13 mouse cellular contexts compared by ENCODE assay signal in the genomic region with DNA sequence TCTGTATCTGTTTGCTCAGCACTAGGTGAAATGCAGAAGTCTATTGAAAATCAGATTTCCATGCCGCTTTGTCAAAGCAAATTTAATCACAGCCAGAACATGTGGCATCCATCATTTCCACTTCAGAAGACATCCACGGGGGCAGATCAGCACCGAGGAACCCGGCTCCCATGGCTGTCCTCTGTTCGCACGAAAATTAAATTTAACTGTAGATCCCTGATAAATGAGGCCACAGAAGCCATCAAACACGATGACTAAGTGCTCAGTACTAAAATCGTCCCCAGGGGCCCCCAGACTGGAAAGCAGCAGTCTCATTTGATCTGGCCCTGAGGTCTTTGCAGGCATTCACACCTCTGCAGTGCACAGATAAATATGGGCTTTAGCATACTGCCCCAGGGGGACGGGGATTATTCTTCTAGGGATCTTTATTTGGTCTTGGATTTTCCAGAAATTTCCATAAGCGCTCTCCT.
DNase-seq lines count a peak whose midpoint lies in the region; ATAC-seq and TF ChIP-seq lines count a peak whose summit lies in the region.
"Had no signal": no experiment of that assay in that cellular context is flagged by ENCODE, and none has a peak within 500 bp of the region (broad histone marks: within the 10 kb centered on the region; RNA-seq: fewer than 3 reads in every experiment).

No protein-coding gene starts in this region.

- no peak for DNase-seq in heart, adult 2 months
- peak; percentile 39 for DNase-seq in MEL (ENCODE audit: low read depth, low spot score)
- peak; percentile 48 for DNase-seq in embryo, embryonic 10.5 days (ENCODE audit: low spot score)
- DNase-seq in limb, embryonic 14.5 days (ENCODE audit: low spot score) = peak; percentile 22
- DNase-seq in layer of hippocampus, postnatal 36 days = no peak
- DNase-seq in c-Kit-positive CD71-positive TER-119-positive erythroid progenitor cells, embryonic 14.5 days (ENCODE audit: low spot score) = no peak
- no peak for DNase-seq in urinary bladder, postnatal 10 days (ENCODE audit: low spot score)
- DNase-seq: cerebellum, adult 8-10 months; heart, adult 11 months; thymus, adult 18-20 months had no signal

- H3K4me2 ChIP-seq in heart, embryonic 13.5 days = peak overlapping the region; percentile 25; the same call in 1 of the 2 replicates
- no peak overlapping the region for H3K4me2 ChIP-seq in limb, embryonic 14.5 days (replicated peaks; ENCODE audit: low read depth, low read length, severe bottlenecking)
- H3K4me2 ChIP-seq: limb, embryonic 12.5 days had no signal

- peaks cover 14% of the 10 kb centered on the region for H3K4me1 ChIP-seq in heart, embryonic 13.5 days
- H3K4me1 ChIP-seq in heart, adult 2 months (ENCODE audit: control insufficient read depth, insufficient read depth, low read length) = no peaks in the 10 kb centered on the region
- H3K4me1 ChIP-seq in MEL (ENCODE audit: control insufficient read depth in 1 of 2, insufficient read depth in 2 of 2, low read length in 2 of 2) = peaks cover 0 to 14% of the 10 kb centered on the region in 2 experiments; a peak in 2 of 4 replicates
- H3K4me1 ChIP-seq in limb, embryonic 14.5 days (ENCODE audit: control insufficient read depth, insufficient read depth, low read length) = peaks cover 14% of the 10 kb centered on the region

- H3K27ac ChIP-seq in heart, embryonic 13.5 days (replicated peaks) = no peak overlapping the region
- no peak overlapping the region for H3K27ac ChIP-seq in heart, adult 2 months
- H3K27ac ChIP-seq in MEL (ENCODE audit: control insufficient read depth, low read depth, low read length) = no peak overlapping the region; the same call in 1 of the 2 replicates
- no peak overlapping the region for H3K27ac ChIP-seq in limb, embryonic 14.5 days (replicated peaks; ENCODE audit: low read depth, low read length)
- H3K27ac ChIP-seq: limb, embryonic 12.5 days had no signal

- no peak overlapping the region for H3K4me3 ChIP-seq in heart, embryonic 13.5 days
- H3K4me3 ChIP-seq in heart, adult 2 months = no peak overlapping the region
- H3K4me3 ChIP-seq in MEL (ENCODE audit: control insufficient read depth in 1 of 2, insufficient read depth in 1 of 2, low read depth in 2 of 2, low read length in 2 of 2) = no peak overlapping the region
- no peak overlapping the region for H3K4me3 ChIP-seq in limb, embryonic 14.5 days (replicated peaks; ENCODE audit: low read length)
- H3K4me3 ChIP-seq: limb, embryonic 12.5 days had no signal

- TF ChIP-seq CTCF in heart, adult 2 months (IDR thresholded peaks at IDR 0.05) = no peak
- no peak for TF ChIP-seq CTCF in MEL (IDR thresholded peaks at IDR 0.05 in 2 of 3, conservative IDR thresholded peaks at IDR 0.05 in 1 of 3; ENCODE audit: control insufficient read depth in 1 of 3, insufficient read depth in 1 of 3, low read depth in 2 of 3, low read length in 3 of 3, poor library complexity in 1 of 3, severe bottlenecking in 1 of 3)

- no peak overlapping the region for H3K9ac ChIP-seq in heart, embryonic 13.5 days
- no peak overlapping the region for H3K9ac ChIP-seq in heart, adult 2 months (ENCODE audit: low read depth, low read length)
- no peak overlapping the region for H3K9ac ChIP-seq in MEL (ENCODE audit: control insufficient read depth, low read depth, low read length, poor library complexity, severe bottlenecking)
- H3K9ac ChIP-seq in limb, embryonic 14.5 days (ENCODE audit: low read depth, low read length, severe bottlenecking) = no peak overlapping the region
- H3K9ac ChIP-seq: limb, embryonic 12.5 days had no signal

- no peaks in the 10 kb centered on the region for H3K36me3 ChIP-seq in heart, embryonic 13.5 days
- no peaks in the 10 kb centered on the region for H3K36me3 ChIP-seq in heart, adult 2 months (ENCODE audit: control insufficient read depth, insufficient read depth, low read length)
- H3K36me3 ChIP-seq in MEL (ENCODE audit: control insufficient read depth in 1 of 2, insufficient read depth in 2 of 2, low read length in 2 of 2) = peaks cover 0 to 6% of the 10 kb centered on the region in 2 experiments; a peak in 2 of 4 replicates
- H3K36me3 ChIP-seq in limb, embryonic 14.5 days (ENCODE audit: control insufficient read depth, insufficient read depth, low read length) = no peaks in the 10 kb centered on the region
- H3K36me3 ChIP-seq: limb, embryonic 12.5 days had no signal

- TF ChIP-seq POLR2A in heart, adult 2 months (IDR thresholded peaks at IDR 0.05; ENCODE audit: insufficient read depth, low read depth, low read length) = no peak
- TF ChIP-seq POLR2A in MEL (IDR thresholded peaks at IDR 0.05; ENCODE audit: control insufficient read depth in 1 of 2, insufficient read depth in 1 of 2, low read depth in 1 of 2, low read length in 2 of 2, poor library complexity in 1 of 2) = no peak
- no peak for TF ChIP-seq POLR2A in limb, embryonic 14.5 days (IDR thresholded peaks at IDR 0.05; ENCODE audit: borderline replicate concordance, extremely low read depth, insufficient read depth, insufficient read length)

- intact Hi-C loops in heart, adult 2 months (cut with DNase I) = no loop called here

- H3K79me2 ChIP-seq in heart, adult 2 months (replicated peaks; ENCODE audit: control insufficient read depth, insufficient read depth, low read length) = no peaks in the 10 kb centered on the region
- no peaks in the 10 kb centered on the region for H3K79me2 ChIP-seq in MEL (ENCODE audit: control insufficient read depth, insufficient read depth, low read length, poor library complexity)

- ATAC-seq in heart, embryonic 13.5 days (ENCODE audit: extremely low read depth, insufficient number of reproducible peaks, low FRiP score, low TSS enrichment) = no peak
- ATAC-seq in limb, embryonic 14.5 days (ENCODE audit: low FRiP score, low read depth) = no peak
- ATAC-seq: intestine, postnatal 0 days had no signal

- H3K27me3 ChIP-seq in heart, embryonic 13.5 days (replicated peaks) = no peaks in the 10 kb centered on the region
- H3K27me3 ChIP-seq in heart, adult 2 months (ENCODE audit: control insufficient read depth, insufficient read depth, low read length) = no peaks in the 10 kb centered on the region
- H3K27me3 ChIP-seq in MEL (ENCODE audit: control insufficient read depth in 1 of 2, insufficient read depth in 2 of 2, low read length in 2 of 2) = no peaks in the 10 kb centered on the region
- H3K27me3 ChIP-seq in limb, embryonic 14.5 days (ENCODE audit: control insufficient read depth, insufficient read depth, low read length) = no peaks in the 10 kb centered on the region

- 21% methylated on average over 10 of the region's 10 CpGs for WGBS in heart, embryonic 13.5 days
- WGBS in heart, adult 2 months = 36% methylated on average over 10 of the region's 10 CpGs
- WGBS in limb, embryonic 14.5 days = 17% methylated on average over 10 of the region's 10 CpGs

- TF ChIP-seq EP300 in heart, adult 2 months (IDR thresholded peaks at IDR 0.05; ENCODE audit: insufficient read depth, low read depth, low read length) = no peak
- TF ChIP-seq EP300 in MEL (IDR thresholded peaks at IDR 0.05; ENCODE audit: low read depth in 1 of 2, low read length in 2 of 2) = peak in 1 of 2 experiments; percentile 45; a peak in 1 of 4 replicates

- no peaks in the 10 kb centered on the region for H3K9me3 ChIP-seq in heart, embryonic 13.5 days
- H3K9me3 ChIP-seq in MEL (replicated peaks; ENCODE audit: insufficient read depth, low read length) = no peaks in the 10 kb centered on the region
- no peaks in the 10 kb centered on the region for H3K9me3 ChIP-seq in limb, embryonic 14.5 days (ENCODE audit: control insufficient read depth, low read length)
- H3K9me3 ChIP-seq: limb, embryonic 12.5 days had no signal

- TF ChIP-seq RAD21 in MEL (IDR thresholded peaks at IDR 0.05; ENCODE audit: low read depth, low read length) = no peak

TF ChIP-seq in MEL, 35 proteins besides CTCF, POLR2A, EP300 and RAD21:
- TF ChIP-seq TCF12 (IDR thresholded peaks at IDR 0.05; ENCODE audit: low read depth, low read length) = no peak
- no peak for TF ChIP-seq E2F4 (IDR thresholded peaks at IDR 0.05; ENCODE audit: borderline replicate concordance, low read depth, low read length)
- no peak for TF ChIP-seq KAT2A (conservative IDR thresholded peaks at IDR 0.05; ENCODE audit: low read depth, low read length)
- no peak for TF ChIP-seq CHD2 (IDR thresholded peaks at IDR 0.05; ENCODE audit: low read length)
- TF ChIP-seq CHD1 (IDR thresholded peaks at IDR 0.05; ENCODE audit: low read depth, low read length) = no peak
- TF ChIP-seq ETS1 (IDR thresholded peaks at IDR 0.05; ENCODE audit: low read depth, low read length) = no peak
- TF ChIP-seq SMC3 (IDR thresholded peaks at IDR 0.05; ENCODE audit: low read depth, low read length) = no peak
- no peak for TF ChIP-seq TBP (IDR thresholded peaks at IDR 0.05; ENCODE audit: low read depth, low read length)
- TF ChIP-seq NRF1 (IDR thresholded peaks at IDR 0.05; ENCODE audit: insufficient read depth, low read depth, low read length, poor library complexity, severe bottlenecking) = no peak
- no peak for TF ChIP-seq ZC3H11A (IDR thresholded peaks at IDR 0.05; ENCODE audit: low read depth, low read length)
- no peak for TF ChIP-seq MAFK (IDR thresholded peaks at IDR 0.05; ENCODE audit: borderline replicate concordance, low read depth, low read length)
- no peak for TF ChIP-seq POLR2AphosphoS2 (IDR thresholded peaks at IDR 0.05; ENCODE audit: low read length)
- no peak for TF ChIP-seq SIN3A (IDR thresholded peaks at IDR 0.05; ENCODE audit: low read length)
- no peak for TF ChIP-seq HCFC1 (IDR thresholded peaks at IDR 0.05; ENCODE audit: low read depth, low read length)
TF ChIP-seq in MEL: peak in this region for 0.

Comparison
In these comparisons a context has a peak if more than half of its experiments do, and no peak if none do; other contexts are left out.
1. DNase-seq: peak in MEL (single experiment), embryo, embryonic 10.5 days (single experiment) and limb, embryonic 14.5 days (single experiment); none in heart, adult 2 months (0 of 2), layer of hippocampus, postnatal 36 days (0 of 2), c-Kit-positive CD71-positive TER-119-positive erythroid progenitor cells, embryonic 14.5 days (single experiment) and urinary bladder, postnatal 10 days (single experiment).